Mouse (Mus musculus) c-Kit-negative CD71-positive TER-119-positive erythroid progenitor cells, embryonic 14.5 days (primary cell): ENCODE measurements around the gene Cnn3.

ENCODE experiments used
- DNase-seq: peaks from one replicate; pipeline ENCODE4 v3.0.0-alpha.2; 2013; ENCODE audit warnings: low read depth, low spot score

The Cnn3 gene

DNA sequence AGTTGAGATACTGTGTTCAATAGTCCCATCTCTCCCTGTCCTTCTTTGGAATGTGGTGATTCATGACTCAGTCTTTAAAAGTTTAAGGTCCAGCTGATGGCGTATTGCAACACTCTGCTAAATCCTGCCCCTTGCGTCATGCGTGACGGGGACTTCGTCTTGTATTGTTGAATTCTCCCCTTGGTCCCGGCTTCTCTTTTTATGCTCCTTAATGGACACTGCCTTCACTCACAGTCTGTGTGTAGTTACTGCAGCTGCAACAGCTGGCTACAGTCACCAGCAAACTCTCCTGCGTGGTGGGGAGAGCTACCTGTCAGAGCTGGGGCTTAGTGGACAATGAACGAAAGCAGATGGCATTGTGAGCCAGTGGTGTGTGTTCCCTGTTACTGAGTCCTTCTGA lies 23.2 kb downstream of the Cnn3 start:
- DNase-seq, result no peak

DNA sequence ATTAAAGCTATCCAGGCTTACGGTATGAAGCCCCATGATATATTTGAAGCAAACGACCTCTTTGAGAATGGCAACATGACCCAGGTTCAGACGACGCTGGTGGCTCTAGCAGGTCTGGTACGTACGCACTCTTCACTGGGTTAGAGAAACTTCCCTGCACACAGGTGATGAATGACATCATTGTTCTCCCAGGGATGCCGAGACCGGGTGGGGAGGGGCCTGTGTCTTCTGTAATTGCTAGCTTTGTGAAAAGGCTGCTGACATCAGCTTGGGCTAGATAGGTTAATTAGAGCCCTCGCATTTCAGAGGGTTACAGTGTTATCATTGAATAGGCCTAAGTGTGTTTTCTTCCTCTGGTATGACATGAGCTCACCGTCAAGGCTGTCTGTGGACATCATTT lies 25.1 kb downstream of the Cnn3 start:
- DNase-seq, result no peak

DNA sequence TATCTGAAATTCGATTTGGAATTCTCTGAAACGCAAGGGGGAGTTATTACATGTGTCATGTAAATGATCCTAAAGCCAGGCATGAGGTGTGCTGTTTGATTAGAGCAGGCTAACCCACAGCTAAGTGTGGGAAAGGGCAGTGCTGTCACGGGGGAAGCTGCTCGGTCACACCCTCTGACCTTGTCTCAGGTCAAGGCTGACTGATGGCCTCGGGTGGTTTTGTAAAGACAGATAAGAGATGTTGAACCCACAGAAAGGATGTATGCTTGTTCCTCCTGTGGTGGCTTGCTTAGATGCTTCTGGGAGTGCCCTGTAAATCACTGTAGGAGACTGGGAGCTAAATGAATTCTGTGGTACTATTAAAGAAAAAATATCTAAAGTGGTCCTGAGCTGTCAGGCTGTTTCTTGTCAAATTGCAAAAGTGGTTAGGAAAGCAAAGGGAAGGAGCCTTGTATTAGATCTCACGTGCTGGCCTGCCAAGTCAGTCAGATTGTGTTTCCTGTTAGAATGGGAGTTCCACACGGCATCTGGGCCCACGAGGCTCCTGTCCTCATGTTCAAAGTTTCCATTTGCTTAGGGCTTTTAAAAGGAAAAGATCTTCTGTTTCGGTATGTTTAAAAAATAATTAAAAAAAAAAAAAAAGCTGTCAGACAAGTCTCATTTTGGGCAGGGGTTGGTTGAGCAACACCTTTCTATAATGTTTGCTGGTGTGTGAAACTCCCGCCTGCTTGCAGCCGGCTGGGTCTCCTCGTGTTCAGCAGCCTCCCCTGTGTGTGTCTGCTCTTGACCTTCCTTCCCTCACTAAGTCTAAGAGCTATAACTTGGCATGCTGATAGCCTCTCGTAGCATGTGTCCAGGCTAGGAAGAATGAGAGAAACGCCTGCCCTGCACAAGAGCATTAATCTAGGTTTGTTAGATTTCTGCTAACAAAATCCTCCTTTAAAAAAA lies 32.5 kb downstream of the Cnn3 start:
- no peak for DNase-seq

GRCm38 (mm10) chr3:121460473-121461193 lies 34.3 kb downstream of the Cnn3 start:
- DNase-seq, result no peak

DNA sequence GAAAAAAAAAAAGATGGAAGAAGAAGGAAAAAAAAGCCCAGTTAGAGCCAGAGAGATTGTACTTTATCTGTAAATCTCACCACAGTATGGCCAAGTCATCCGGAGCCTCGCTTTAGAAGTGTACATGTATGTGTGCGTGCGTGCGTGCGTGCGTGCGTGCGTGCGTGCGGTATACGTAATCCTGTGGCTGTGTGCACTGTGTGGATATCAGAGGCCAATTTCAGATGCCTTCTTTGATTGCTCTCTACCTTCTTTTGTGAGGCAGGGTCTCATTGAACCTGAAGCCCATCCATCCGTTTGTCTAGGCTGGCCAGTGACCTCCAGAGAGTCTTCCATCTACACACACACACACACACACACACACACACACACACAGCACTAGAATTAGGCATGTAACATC lies 35.2 kb downstream of the Cnn3 start:
- no peak for DNase-seq

GRCm38 (mm10) chr3:121462782-121463181 lies 36.5 kb downstream of the Cnn3 start:
- DNase-seq, result no peak

DNA sequence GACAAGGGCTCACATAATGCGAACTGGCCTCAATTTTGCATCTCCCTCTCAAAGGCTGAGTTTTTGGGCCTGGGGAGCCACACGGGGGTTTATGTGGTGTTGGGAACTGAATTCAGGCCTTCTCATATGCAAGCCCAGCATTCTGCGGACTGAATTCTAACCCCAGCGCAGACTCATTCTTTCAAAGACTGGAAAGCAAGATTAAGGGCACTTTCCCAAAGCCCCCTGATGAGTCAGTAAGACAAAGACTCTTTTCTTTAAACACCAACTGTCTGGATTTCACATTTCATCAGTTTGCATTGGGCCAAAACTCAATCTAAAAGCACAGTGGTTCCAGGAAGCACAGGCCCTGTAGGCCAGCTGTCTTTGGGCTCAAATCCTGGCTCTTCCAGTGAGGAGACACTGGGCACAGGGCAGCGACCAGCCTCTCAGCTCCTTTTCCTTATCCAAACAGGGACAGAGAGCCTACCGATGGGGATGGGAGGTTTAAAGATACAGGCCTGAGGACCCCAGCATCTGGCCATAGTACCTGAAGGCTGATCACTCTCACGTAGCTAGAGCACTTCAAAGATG lies 38.5 kb downstream of the Cnn3 start:
- no peak for DNase-seq

DNA sequence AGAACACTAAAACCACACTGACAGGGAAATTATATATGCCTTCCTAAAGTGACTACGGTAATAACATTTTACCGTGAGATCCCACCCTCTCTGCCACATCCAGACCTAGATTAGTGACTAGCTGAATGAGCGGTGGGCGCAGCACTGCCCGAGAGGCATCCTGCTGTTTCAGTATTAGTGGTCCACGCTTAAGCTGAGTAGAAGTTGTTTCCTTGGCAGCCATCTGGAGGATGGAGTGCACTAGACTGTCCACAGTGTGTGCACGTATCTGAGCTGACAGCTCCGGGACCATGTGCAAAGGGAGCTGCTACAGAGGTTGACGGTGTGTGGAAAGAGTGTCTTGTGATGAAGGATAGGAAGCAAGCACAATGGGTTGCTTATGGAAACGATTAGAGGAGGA lies 39.5 kb downstream of the Cnn3 start:
- no peak for DNase-seq

DNA sequence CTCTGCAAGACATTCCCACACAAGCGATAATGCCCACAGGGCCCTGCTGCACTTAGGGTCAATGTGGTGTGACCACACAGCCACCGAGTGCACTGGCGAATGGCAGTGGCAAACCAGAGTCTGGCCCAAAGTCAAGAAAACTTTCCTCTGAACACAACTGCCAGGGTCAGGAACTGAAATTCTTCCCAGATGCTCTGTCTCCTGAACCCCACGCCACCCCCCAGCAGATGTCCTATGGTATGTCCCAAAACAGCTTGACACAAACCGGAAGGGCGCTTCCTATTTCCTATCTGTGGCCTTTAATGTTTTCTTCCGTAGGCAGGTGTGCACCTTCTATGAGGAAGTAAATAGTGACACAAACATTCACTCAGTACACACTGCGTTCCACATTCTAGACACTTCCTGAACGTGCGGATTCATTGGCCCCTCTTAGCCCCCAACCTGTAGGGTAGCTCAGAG lies 40.8 kb downstream of the Cnn3 start:
- DNase-seq, result no peak

GRCm38 (mm10) chr3:121468136-121468535 lies 41.8 kb downstream of the Cnn3 start:
- no peak for DNase-seq

DNA sequence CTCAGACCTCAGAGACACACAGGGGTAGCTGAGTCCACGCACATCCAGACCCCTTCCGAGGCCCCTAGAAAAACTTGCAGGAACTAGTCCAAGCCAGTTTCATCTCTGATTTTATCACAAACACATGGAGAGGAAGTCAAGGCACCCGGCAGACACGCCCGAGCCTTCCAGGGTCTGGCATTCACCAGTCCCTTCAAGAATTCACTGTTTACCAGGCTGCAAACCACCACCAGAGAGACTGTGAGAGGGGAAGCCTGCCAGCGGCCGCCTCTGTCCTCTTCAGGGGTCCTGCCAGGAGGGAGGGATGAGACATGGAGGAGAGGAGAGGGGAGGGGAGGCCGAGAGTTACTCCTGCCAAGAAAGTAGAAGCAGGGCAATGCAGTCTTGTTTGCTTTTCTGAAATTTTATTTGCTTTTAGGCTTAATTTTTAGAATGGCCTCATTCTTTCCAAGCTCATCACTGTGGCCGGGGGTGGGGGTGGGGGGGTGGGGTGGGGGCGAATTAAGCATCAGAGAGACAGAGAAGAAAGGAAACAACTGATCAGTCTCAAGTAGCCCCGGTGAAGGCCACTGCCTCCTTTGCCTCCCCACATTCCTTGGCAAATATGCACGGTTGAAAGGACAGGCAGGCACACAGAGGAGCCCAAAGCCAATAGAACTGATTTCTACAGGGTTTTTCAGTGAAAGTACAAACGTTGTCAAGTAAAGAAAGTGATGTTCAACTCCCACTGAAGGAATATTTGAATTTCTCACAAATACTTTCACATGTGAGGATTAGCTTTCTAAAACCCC lies 43.1 kb downstream of the Cnn3 start:
- no peak for DNase-seq

- no peak for DNase-seq
These were observed 45.4 kb downstream of the Cnn3 start for GRCm38 (mm10) chr3:121471703-121472102.

- DNase-seq, result no peak
These were observed 48.4 kb downstream of the Cnn3 start for GRCm38 (mm10) chr3:121474738-121475137.

GRCm38 (mm10) chr3:121480030-121480960 lies 54.0 kb downstream of the Cnn3 start:
- no peak for DNase-seq

- no peak for DNase-seq
These were observed 54.7 kb downstream of the Cnn3 start for GRCm38 (mm10) chr3:121480961-121481436.

DNA sequence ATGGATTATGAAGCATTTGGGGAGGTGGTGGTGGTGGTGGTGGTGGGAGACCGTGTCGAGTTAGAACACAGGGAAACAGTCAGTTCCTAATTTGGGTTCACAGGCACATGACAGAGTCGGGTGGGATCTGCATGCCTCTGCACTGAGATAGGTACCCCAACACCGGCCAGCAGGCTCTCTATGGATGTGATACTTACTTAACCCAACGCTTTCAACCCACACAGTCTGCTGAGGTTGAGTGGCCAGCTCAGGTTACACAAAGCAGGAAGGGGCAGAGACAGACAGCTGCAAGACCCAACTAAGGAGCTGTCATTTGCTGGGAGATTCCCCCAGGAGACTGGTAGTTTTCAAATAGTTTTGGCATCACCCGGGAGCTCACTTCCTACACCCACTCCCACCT lies 55.3 kb downstream of the Cnn3 start:
- no peak for DNase-seq

DNA sequence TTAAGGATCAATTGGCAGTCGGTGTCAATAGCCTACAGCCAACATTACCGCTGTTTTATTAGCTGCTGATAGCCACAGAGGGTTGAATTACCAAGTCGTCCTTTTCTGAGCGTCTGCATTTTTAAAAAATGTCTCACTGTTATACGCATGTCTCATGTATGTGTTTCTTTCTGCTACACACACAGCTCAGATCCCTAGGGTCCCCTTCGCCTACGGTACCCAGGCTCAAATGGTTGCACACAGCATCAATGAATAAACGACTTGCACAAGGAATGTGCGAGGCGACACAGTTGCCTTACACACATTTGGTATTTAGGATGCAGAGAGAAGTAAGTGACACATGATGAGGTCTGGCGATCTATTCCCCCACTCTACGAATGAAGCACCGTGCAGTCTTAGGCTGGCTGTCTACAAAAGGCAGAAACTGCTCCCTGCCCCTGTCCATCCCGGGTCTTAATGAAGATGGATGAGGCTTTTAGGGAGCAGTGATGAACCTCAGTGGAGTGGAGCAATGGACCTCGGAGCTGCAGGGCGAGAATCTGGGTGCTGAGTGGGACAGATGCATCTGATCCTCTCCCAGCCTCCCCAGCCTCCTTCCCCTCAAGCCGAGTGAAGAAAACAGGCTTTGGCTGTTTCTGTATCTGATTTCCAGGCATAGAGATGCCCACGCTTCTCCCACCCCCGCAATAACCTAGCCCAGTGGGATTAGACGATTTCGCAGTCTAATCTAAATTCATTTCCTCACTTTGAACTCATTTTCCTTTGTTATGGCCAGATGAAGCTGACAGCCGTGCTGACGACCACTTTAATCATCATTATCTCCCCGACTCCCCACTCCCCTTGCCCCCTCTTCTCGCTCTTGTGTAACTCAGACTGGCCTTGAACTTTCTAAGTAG lies 57.2 kb downstream of the Cnn3 start:
- DNase-seq, result no peak

DNA sequence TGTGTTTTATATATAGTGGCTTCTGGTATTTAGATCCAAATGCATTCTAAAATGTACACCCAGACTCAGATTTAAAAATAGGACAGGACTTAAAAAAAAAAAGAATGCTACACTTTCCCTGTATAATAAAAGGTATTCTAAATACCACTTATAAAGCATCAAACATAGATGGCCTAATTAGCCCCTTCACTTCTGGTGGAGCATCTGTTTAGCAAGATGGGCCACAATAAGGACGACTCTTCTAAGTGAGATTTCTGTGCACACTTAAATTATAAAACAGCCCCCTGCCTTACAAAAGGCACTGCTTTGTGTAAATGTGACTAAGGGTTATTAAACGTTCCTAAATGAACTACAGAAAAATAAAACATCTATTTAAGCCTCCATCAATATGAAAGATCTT lies 58.9 kb downstream of the Cnn3 start:
- no peak for DNase-seq

DNA sequence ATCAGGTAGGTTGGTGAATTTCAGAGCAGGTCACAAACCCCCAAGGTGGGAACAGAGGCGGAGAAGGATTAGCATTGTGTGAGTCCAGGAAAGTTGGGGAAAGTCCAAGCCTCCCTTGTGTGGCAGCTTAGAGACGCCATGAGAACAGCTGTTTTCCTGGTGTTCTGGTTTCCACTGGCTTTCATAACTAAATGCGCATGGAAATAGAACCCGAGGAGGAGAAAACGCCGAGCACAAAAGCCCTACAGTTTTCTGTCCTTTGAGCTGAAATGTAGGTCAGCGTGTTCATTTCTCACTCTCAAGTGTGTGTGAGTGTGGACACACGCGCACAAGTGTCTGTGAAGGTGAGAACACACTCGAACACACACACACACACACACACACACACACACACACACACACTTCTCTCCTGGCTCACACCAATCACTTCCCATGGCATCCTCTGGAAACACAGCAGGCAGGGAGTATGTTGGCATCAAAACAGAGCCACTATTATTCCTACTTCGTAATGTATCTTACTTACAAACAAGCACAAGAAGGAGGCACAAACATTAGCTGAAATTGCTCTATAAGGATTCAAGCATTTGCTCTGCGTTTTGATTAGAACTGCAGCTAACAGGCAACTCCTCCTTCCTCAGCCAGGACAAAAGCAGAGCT lies 63.3 kb downstream of the Cnn3 start:
- no peak for DNase-seq
